Mouse (Mus musculus): Measurements from ENCODE around the gene Myg1.

Myg1 gene

GRCm38 (mm10) chr15:102344490-102344889, 13.0 kb downstream of the Myg1 start:
- in situ Hi-C loops (cut with MseI, MboI) = no loop called here

DNA sequence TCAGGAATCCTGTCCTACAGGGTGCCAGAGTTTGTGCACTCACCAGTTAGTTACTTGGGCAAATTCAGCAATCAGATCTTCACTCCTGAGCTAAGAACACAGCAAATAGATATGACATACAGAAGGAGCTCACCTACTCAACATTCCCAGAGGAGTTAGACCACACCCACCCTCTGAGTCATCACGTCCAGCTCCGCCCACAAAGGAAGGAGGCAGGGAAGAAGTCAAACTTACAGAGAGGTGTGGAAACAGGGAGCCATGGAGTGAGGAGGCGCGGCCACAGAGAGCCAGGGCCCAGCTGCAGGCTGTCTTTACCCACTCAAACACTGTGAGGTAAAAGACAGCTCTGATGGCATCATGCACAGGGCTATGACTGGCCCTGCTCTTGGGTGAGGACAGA, 14.9 kb downstream of the Myg1 start:
- in situ Hi-C loops (cut with MseI, MboI) = no loop called here

- in situ Hi-C loops (cut with MseI, MboI) = no loop called here
Measured at GRCm38 (mm10) chr15:102350138-102350941, 18.8 kb downstream of the Myg1 start, which contains the start of gene Aaas. TSS of gene Aaas (minus strand) at chr15:102350771.

GRCm38 (mm10) chr15:102350942-102351291, 19.4 kb downstream of the Myg1 start:
- in situ Hi-C loops (cut with MseI, MboI) = no loop called here

DNA sequence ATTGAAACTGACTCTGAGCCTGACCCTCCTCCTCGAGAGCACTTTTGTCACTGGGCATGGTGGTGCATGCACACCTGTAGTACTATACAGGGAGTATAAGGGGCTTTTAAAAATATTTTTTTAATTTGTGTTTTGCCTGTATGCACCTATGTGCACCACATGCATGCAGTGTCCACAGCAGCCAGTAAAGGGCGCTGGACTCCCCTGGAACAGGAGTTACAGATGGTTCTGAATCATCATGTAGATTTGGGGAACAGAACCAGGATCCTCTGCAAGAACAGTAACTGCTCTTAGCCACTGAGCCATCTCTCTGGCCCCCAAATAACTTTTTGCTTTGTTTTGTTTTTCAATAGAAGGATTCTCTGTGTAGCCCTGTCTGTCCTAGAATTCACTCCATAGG, 20.7 kb downstream of the Myg1 start:
- in situ Hi-C loops (cut with MseI, MboI) = no loop called here

- in situ Hi-C loops (cut with MseI, MboI) = no loop called here
Measured at GRCm38 (mm10) chr15:102353986-102354385, 22.5 kb downstream of the Myg1 start.

- in situ Hi-C loops (cut with MseI, MboI) = no loop called here
Measured at GRCm38 (mm10) chr15:102355134-102355870, 23.8 kb downstream of the Myg1 start.

DNA sequence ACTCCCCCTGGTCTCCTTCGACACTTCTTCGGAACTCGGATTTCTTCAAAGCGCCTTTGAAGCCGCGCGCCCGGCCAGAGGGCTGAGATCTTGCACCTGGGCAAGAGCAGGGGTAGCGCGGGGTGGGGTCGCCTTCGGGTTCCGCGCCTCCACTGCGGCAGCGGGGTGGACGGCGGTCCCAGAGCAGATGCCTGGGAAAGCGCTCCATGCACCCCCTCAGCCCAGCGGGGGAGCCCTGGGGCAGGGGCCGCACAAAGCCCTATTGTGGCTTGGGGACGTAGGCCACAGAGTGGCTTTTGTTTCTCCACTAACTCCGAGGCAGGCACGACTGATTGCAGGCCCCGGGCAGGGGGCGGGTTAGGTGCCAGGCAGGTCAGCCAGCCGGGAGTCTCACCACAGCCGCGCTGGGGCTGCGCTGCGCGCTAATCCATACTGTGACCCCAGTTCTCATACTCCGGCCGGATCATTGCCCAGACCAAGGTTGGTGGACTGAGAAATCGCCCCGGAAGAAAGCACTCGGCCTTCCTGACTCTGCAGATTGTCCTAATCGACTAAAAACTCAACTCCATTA, 24.4 kb downstream of the Myg1 start:
- in situ Hi-C loops (cut with MseI, MboI) = no loop called here

- in situ Hi-C loops (cut with MseI, MboI) = no loop called here
Measured at GRCm38 (mm10) chr15:102356501-102357325, 25.2 kb downstream of the Myg1 start.

- in situ Hi-C loops (cut with MseI, MboI) = no loop called here
Measured at GRCm38 (mm10) chr15:102358126-102358525, 26.6 kb downstream of the Myg1 start.

DNA sequence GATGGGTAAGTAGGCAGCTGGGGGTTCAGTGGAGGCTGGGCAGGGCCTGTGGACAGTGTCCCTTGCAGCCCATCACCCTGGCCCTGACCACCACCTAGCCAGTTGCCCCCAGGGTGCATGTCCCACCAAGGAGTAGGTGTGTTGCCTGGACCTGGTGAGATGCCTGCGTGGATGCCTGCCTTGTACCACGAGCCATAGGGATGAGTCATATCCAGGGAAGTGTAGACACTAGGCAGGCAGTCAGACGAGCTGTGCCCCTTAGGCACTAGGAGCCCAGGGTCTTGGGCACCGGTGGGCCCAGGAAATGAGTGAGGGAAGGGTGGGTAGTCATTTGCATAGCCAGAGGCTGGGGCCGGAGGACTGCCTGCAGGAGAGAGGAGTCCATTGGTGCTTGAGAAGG, 27.3 kb downstream of the Myg1 start:
- in situ Hi-C loops (cut with MseI, MboI) = no loop called here

- in situ Hi-C loops (cut with MseI, MboI) = no loop called here
Measured at GRCm38 (mm10) chr15:102362648-102363047, 31.1 kb downstream of the Myg1 start.

DNA sequence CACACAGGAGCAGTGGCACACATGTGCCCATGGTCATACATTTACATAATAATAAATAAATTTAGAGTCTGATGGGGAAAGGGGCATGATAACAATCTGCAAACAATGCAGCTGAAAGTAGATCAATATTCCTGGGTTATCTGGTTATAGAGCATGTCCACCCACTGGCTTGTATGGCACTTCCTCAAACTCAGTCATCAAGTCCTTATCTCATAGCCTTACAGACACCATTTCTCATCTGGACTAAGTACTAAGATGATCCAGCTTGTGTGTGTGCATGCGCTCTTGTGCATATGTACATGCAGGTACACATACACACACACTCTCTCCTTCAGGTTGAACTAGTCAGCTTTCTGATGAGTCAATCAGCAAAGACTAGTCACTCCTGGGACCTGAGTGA, 33.2 kb downstream of the Myg1 start:
- in situ Hi-C loops (cut with MseI, MboI) = no loop called here

- in situ Hi-C loops (cut with MseI, MboI) = no loop called here
Measured at GRCm38 (mm10) chr15:102366238-102366637, 34.7 kb downstream of the Myg1 start.

DNA sequence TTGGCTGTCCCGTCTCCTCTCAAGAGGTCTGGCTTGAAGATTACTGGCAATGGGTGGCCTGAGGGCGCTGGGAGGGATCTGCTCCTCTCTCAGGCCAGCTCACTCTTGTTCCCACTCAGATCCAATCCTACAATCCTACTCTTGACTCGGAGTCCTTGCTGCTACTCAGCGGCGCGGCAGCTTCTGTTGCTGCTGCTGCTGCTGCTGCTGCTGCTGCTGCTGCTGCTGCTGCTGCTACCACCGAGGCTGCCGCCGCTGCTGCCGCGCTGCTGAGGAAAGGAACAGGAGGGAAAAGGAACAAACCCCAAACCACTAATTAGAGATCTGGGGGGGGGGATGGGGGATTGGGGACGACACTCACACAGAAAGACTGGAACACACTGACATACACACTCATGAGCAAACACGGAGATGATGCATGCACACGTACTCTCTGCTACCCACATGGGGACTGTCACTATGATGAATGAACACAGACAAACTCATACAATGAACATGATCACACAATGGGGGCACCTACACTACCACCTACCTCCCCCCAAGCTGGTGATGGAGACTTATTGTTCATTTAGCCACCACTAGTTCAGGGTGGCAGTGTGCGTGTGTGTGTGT, 35.3 kb downstream of the Myg1 start, which contains the start of gene Sp7:
TSS of gene Sp7 (minus strand) at position 450 of the 612 bp plus-strand sequence.
- in situ Hi-C loops (cut with MseI, MboI) = no loop called here

- in situ Hi-C loops (cut with MseI, MboI) = no loop called here
Measured at GRCm38 (mm10) chr15:102369972-102370371, 38.5 kb downstream of the Myg1 start.

GRCm38 (mm10) chr15:102370727-102371126, 39.2 kb downstream of the Myg1 start:
- in situ Hi-C loops (cut with MseI, MboI) = no loop called here

GRCm38 (mm10) chr15:102376453-102377162, 45.1 kb downstream of the Myg1 start:
- in situ Hi-C loops (cut with MseI, MboI) = no loop called here

GRCm38 (mm10) chr15:102377163-102377543, 45.6 kb downstream of the Myg1 start:
- in situ Hi-C loops (cut with MseI, MboI) = no loop called here

DNA sequence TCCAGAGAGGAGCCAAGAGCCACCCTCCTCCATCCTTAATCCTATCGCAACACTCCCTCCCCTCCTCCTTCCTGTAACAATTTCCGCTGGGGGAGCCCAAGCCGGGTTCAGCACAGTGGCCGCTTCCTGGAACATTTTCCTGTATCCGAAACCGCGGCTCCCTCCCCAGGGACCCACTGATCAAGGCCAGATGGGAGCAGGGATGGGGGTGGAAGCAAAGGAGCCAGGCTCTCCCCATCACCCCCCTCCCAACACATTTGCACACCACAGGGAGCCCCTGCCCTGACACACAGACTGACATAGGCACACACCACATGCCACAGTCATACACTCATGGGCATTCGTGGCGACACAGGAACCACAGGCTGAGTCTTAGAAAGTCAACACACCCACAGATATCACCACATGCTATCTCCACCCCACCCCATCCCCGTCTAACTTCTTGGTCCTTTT, 46.3 kb downstream of the Myg1 start:
- in situ Hi-C loops (cut with MseI, MboI) = no loop called here
